Mouse (Mus musculus) heart, postnatal 25 days (tissue): ENCODE data around the gene Ino80d. TPM values are rescaled to one million over a fixed set of nuclear protein-coding genes. Genes with fewer than 3 reads are reported as not detected.
"Not testable (repeated sequence)": the region's sequence is repeated elsewhere in the genome, so short reads cannot be mapped to it uniquely, and the experiment has no call there.

Experiments
- DNase-seq: peaks from one replicate; pipeline ENCODE4 v3.0.0; 2022; ENCODE audit warnings: low spot score
- intact Hi-C: fragments of 180-260 bp; cut with DNase I; formaldehyde crosslinking; loops from one replicate; pipeline ENCODE4 v1.15.1; 2025
- total RNA-seq, 2 experiments: library from RNA; stranded (reverse); gene quantifications; 2 replicates each; pipeline ENCODE4 v1.2.3; 2021

Ino80d gene
- total RNA-seq, result 10 to 100 TPM; 18.1 to 21.0 TPM

- intact Hi-C loops, result loop anchor here (2.0 kb wide), 1 partner anchor 63 kb away; the partner anchor contains the start of genes Eef1b2 and Ndufs1
- DNase-seq, result peak; percentile 69
Observed at GRCm38 (mm10) chr1:63114136-63114781, at the start of gene Ino80d. Gene Ino80d, minus strand, starts transcription at chr1:63114667.

GRCm38 (mm10) chr1:63140231-63140630 is 25.8 kb upstream of the Ino80d start:
- DNase-seq, result no peak
- intact Hi-C loops, result no loop called here

- intact Hi-C loops, DNase-seq: not testable (repeated sequence)
Observed at GRCm38 (mm10) chr1:63138586-63138985, 24.1 kb upstream of the Ino80d start.

GRCm38 (mm10) chr1:63137971-63138370 is 23.5 kb upstream of the Ino80d start:
- DNase-seq, result no peak
- intact Hi-C loops, result no loop called here

GRCm38 (mm10) chr1:63134530-63134929 is 20.1 kb upstream of the Ino80d start:
- DNase-seq, result no peak
- intact Hi-C loops, result no loop called here

- DNase-seq, result no peak
- intact Hi-C loops, result no loop called here
Observed at GRCm38 (mm10) chr1:63131766-63132165, 17.3 kb upstream of the Ino80d start.

- no peak for DNase-seq
- intact Hi-C loops, result no loop called here
Observed at GRCm38 (mm10) chr1:63130883-63131282, 16.4 kb upstream of the Ino80d start.

GRCm38 (mm10) chr1:63129857-63130690 is 15.6 kb upstream of the Ino80d start:
- intact Hi-C loops, result no loop called here
- no peak for DNase-seq

GRCm38 (mm10) chr1:63129273-63129672 is 14.8 kb upstream of the Ino80d start:
- no peak for DNase-seq
- intact Hi-C loops, result no loop called here

GRCm38 (mm10) chr1:63126206-63126605 is 11.7 kb upstream of the Ino80d start:
- intact Hi-C loops, result no loop called here
- no peak for DNase-seq

- no peak for DNase-seq
- intact Hi-C loops, result no loop called here
Observed at GRCm38 (mm10) chr1:63123823-63124450, 9.5 kb upstream of the Ino80d start.

- intact Hi-C loops, result no loop called here
- DNase-seq, result no peak
Observed at GRCm38 (mm10) chr1:63122005-63122404, 7.5 kb upstream of the Ino80d start.

GRCm38 (mm10) chr1:63120382-63120781 is 5.9 kb upstream of the Ino80d start:
- intact Hi-C loops, result no loop called here
- DNase-seq, result no peak

GRCm38 (mm10) chr1:63119675-63120074 is 5.2 kb upstream of the Ino80d start:
- intact Hi-C loops, result no loop called here
- DNase-seq, result no peak

GRCm38 (mm10) chr1:63115540-63115939 is 1.1 kb upstream of the Ino80d start:
- no peak for DNase-seq
- intact Hi-C loops, result loop anchor here (2.0 kb wide), 1 partner anchor 61 kb away; the partner anchor contains the start of genes Eef1b2 and Ndufs1

- intact Hi-C loops, result loop anchor here (2.0 kb wide), 1 partner anchor 62 kb away; the partner anchor contains the start of genes Eef1b2 and Ndufs1
- no peak for DNase-seq
Observed at GRCm38 (mm10) chr1:63115096-63115495, 629 bp upstream of the Ino80d start.

- DNase-seq, result peak; percentile 52
- intact Hi-C loops, result loop anchor here (2.0 kb wide), 1 partner anchor 63 kb away; the partner anchor contains the start of genes Eef1b2 and Ndufs1
Observed at GRCm38 (mm10) chr1:63113274-63114135, 962 bp downstream of the Ino80d start.

GRCm38 (mm10) chr1:63112865-63113261 is 1.6 kb downstream of the Ino80d start:
- intact Hi-C loops, result no loop called here

GRCm38 (mm10) chr1:63112151-63112864 is 2.2 kb downstream of the Ino80d start:
- intact Hi-C loops, result no loop called here
- no peak for DNase-seq

More at GRCm38 (mm10) chr1:63112865-63113261, 1.6 kb downstream of the Ino80d start:
- peak; percentile 4 for DNase-seq
